Mouse (Mus musculus): ENCODE results near the gene Haus2.

Gene Haus2

DNA sequence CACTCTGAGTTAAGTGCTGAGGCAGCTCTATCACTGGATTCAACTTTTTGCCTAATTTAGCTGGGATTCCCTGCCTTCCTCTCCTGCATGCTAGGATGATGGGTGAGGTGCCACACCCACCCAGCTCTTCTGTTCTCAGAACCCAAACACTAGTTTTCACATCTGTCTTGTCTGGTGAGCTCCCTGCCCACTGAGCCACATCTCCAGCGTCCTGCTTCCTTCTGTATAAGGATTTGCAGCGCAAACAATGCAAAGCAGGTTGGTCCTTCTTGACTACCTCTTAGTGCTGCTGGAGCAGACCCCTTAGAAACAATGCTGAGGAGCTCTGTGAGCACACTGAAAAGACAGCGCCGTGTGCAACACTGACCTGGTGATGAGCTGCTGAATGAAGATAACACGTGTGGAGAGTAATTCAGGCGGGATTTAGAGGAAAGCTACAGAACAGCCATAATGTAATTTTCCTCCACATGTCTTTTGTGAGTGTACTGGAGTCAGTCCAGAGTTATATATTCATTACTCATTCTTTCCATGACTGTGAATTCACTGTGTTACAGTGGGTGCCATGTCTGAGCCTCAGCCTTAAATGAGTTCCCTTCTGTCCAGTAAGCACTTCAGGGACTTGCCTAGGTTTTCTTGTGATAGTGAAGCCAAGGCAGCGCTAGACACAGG is 43.2 kb downstream of the Haus2 start:
- CTCF ChIA-PET: interaction anchor here in 1 of 4 experiments (0.8 kb wide), 1 partner anchor 174 kb away, joined by 3 read pairs; no protein-coding TSS in a partner anchor

DNA sequence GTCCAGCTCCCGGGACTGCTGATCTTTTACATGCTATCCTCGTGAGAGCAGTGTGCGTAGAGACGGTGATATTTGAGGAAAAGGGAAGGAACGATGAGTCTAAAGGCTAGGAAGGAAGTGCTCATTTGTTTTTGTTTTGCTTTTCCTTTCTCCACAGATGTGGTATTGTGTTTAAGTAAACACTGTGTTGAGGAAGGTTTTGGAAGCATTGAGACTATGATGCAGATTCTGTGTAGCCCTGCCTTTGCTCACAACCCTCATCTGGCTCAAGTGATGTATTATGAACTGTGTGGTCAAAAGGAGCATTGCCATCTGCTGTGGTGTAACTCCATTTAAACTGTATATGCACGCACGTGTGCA is 43.7 kb downstream of the Haus2 start:
- CTCF ChIA-PET: interaction anchor here in 1 of 4 experiments (0.8 kb wide), 1 partner anchor 174 kb away, joined by 3 read pairs; no protein-coding TSS in a partner anchor

More for the DNA sequence above, 43.2 kb downstream of the Haus2 start:
- POLR2A ChIA-PET: interaction anchor here in 3 of 4 experiments (0.5 to 1.9 kb wide), 4 partner anchors 9 to 1872 kb away, joined by 3 to 5 read pairs (median 4); no protein-coding TSS in a partner anchor

DNA sequence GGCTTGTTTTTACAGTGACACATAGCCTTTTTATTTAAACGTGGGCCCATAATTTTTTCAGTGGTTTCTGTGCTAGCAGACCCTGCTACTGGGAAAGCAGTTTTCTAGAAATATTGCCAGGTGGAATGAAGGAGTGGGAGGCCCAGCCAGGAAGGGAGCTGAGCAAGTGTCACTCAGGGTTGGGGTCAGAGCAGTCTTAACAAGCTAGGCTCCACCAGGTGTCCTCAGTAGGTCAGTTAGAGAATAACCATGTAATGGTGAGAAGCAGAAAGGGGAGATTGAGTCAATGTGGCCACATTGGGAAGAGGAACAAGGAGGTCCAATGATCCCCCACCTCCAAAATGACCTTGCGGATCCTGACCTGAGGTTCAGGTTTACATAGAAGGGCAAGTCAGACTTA is 45.5 kb downstream of the Haus2 start:
- ChIA-PET POLR2A (interaction anchor here in 2 of 4 experiments (0.9 to 1.7 kb wide), 5 partner anchors 9 to 46 kb away, joined by 3 to 6 read pairs (median 4); partner anchors contain the start of genes Haus2 (in 1 of the 2) and Lrrc57 (in 1 of the 2)), CTCF (interaction anchor here in 3 of 4 experiments (0.6 to 1.6 kb wide), 6 partner anchors 176 to 1087 kb away, joined by 3 to 9 read pairs (median 4); no protein-coding TSS in a partner anchor)

More for the DNA sequence above, 43.7 kb downstream of the Haus2 start:
- POLR2A ChIA-PET: interaction anchor here in 3 of 4 experiments (0.5 to 1.9 kb wide), 3 partner anchors 10 to 1872 kb away, joined by 3 to 5 read pairs (median 5); no protein-coding TSS in a partner anchor

DNA sequence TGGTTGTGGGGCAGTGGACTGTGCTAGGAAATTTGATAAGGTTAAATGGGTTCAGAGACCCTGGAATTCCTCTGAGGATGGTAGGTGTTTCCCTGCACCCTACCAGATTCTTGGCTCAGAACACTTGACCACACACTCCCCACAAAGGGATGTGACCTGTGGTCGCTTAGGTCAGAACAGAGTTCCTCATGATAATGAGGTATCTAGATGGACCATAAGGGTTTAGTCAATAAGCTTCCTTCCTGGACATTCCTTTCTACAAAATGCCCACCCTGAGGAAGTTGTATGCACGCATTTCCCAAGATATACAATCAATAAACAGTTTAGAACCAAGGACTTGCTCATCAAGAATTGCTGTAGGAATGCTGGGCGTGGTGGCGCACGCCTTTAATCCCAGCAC is 46.7 kb downstream of the Haus2 start:
- POLR2A ChIA-PET: interaction anchor here in 2 of 4 experiments (0.7 to 1.6 kb wide), 3 partner anchors 15 to 47 kb away, joined by 3 to 5 read pairs (median 4); no protein-coding TSS in a partner anchor

DNA sequence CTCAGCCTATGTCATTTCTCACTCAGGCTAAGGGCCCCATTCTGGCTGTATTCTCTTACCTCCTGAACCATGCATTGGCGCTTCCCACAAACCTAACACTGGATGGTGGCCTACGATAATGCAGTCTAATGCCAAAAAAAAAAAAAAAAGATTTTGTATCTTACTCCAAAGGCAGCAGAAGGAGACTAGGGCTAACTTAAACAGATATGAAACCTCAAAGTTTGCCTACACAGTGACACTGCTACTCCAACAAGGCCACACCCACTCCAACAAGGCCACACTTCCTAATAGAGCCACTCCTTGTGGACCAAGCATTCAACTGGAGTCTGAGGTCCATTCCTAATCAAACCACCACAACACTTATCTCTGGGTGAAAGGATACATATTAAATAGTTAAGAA is 47.5 kb downstream of the Haus2 start:
- ChIA-PET POLR2A (interaction anchor here in 1 of 4 experiments (0.6 kb wide), 1 partner anchor 856 kb away, joined by 4 read pairs; no protein-coding TSS in a partner anchor), CTCF (no interaction called here)

More for the DNA sequence above, 46.7 kb downstream of the Haus2 start:
- CTCF ChIA-PET: no interaction called here

DNA sequence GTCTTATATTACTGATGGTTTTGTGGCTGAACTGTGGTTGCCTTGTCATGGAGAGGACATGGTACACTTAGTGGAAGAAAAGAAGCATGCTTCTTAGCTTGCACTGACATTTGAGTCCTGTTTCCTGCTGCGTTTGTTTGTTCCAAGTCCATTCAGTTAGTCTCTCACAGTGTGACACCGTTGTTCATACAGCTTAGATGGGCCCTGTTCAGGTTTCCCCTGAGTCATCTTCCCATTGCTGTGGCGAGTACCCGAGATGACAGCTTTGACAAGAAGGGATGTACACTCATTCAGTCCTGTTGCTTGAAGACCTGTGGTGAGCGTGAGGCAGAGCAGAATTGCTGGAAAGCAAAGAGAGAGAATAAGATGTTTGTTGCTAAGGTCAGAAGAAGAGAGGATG is 49.3 kb downstream of the Haus2 start:
- CTCF ChIA-PET: interaction anchor here in 1 of 4 experiments (0.6 kb wide), 1 partner anchor 151 kb away, joined by 4 read pairs; no protein-coding TSS in a partner anchor
- POLR2A ChIA-PET: no interaction called here

DNA sequence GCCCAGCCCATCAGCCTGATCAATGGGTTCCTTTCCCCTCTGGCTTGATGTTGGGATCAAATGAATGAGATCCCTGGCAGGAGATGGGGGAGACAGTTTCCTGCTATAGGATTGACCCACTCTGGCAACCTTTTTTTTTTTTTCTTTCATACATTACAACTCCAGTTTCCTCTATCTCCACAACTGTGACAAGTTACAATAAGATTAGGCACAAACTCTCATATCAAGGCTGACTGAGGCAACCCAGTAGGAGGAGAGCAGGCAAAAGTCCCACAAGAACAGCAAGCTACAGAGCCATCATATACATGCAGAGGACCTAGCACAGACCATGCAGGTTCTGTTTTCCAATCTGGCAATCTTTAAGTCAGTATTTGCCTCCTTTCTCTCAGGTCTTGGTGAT is 50.1 kb downstream of the Haus2 start:
- ChIA-PET CTCF (no interaction called here), POLR2A (no interaction called here)

DNA sequence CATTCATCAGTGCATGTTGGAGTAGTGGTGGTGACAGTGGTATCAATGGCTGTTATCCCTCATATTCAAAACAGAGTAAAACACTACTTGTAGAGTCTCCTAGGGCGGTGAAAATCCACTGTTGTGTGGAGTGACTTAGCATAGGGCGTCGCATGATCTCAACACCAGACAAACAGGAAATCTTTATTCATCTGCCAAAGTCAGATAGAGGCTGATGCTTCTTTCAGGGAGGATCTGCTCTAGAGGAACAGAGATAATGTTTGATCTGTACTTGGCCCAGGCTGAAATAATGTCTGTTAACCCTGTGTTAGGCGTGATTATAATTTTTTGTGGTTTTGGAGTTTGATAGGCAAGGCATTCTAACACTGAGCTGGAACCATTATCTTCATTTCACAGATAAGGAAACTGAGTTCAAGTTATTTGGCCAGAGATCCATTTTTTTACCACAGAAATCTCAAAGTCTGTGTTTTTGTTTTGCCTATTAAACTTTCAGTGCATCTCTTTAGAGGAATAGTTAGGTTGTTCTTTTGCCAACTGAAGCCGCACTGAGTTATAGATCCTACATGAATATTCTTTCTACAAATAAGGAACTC is 51.4 kb downstream of the Haus2 start:
- CTCF ChIA-PET: no interaction called here

DNA sequence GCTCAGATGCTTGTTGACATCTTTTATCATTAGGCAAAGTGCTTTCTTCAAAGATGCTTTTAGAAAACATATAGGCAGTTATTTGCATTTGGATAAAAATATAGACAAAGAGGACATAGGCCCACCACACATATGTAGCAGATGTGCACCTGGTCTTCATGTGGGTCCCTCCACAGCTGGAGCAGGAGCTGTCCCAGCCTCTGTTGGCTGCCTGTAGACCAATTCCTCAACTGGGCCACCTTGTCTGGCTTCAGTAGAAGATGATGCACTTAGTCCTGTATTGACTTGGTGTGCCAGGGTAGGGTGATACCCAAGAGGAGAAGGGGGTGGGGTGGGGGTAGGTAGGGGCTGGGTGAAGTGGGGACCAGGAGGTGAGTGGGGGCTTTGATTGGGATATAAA is 53.6 kb downstream of the Haus2 start:
- POLR2A ChIA-PET: interaction anchor here in 1 of 4 experiments (1.0 kb wide), 1 partner anchor 15 kb away, joined by 4 read pairs; no protein-coding TSS in a partner anchor
- CTCF ChIA-PET: interaction anchor here in 1 of 4 experiments (0.9 kb wide), 1 partner anchor 10 kb away, joined by 3 read pairs; no protein-coding TSS in a partner anchor

More for the DNA sequence above, 51.4 kb downstream of the Haus2 start:
- POLR2A ChIA-PET: no interaction called here

DNA sequence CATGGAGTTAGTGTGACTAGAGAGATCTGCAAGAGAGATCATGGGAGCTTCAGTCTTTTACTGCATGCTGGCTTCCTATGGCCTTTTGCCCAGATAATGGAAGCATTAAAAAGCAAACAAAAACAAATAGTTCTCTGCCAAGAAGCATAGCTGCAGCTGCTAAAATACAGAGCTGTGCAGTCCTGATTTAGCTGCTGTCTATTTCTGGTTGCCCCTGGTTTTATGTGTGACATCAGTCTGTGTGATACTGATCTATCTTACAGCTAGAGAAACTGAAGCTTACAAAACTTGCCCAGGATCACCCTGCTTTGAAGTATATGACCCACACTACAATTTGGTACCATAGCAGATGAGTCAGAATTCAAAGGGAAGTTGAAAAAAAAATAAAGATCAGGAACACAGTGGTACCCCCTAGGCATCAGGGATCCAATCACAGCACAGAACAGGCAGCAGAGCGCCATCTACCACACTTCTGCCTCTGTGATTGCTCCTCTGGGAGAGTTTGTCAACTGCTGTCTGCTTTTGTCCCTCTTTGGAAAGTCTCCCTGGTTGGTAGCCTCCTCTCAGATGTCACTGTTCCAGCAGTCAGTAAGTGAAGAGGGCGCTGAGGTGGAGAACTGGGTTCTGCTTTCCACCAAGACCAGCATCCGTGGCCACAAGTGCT is 54.4 kb downstream of the Haus2 start:
- CTCF ChIA-PET: interaction anchor here in 2 of 4 experiments (0.8 to 0.9 kb wide), 2 partner anchors 9 to 653 kb away, joined by 3 read pairs; no protein-coding TSS in a partner anchor

DNA sequence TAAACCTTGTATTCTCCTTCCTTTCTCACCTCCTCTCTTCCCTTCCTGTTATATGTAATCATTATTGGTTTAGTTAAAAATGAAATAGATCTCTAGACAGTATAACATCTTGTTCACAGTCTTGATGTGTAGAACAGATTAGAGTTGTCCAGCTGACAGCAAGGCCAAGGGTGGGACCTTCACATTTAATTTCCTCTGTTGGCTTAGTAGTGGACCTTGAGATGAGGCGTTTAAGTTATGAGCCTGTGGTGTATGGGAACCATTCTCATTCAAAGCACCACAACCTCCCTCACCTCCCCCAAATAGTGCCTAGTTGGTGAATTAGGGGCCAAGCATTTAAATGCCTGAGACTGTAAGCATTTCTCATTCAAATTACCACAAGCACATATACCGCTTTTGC is 58.3 kb downstream of the Haus2 start:
- ChIA-PET POLR2A (interaction anchor here in 1 of 4 experiments (0.9 kb wide), 1 partner anchor 13 kb away, joined by 4 read pairs; no protein-coding TSS in a partner anchor), CTCF (no interaction called here)

More for the DNA sequence above, 54.4 kb downstream of the Haus2 start:
- POLR2A ChIA-PET: interaction anchor here in 1 of 4 experiments (1.0 to 1.1 kb wide), 2 partner anchors 14 to 55 kb away, joined by 3 to 4 read pairs; partner anchors contain the start of gene Haus2

DNA sequence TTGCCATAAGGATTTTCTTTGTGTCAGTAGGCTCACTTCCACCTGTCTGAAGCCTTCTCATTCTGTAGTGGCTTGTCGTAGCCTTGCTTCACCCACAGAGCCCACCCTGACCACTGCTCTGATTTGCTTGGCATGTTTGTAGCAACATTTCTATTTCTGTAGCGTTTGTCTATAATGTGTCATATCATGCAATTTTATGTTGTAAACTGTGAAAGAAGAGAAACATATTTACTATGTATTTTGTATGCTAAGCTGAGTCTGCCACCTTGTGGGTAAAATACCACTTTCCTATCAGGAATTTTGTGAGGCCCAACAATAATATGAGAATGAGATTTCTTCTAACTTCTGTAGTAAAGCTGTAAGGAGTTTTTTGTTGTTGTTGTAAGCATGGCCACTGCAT is 61.1 kb downstream of the Haus2 start:
- ChIA-PET POLR2A (no interaction called here), CTCF (interaction anchor here in 2 of 4 experiments (0.6 to 1.1 kb wide), 2 partner anchors 192 to 422 kb away, joined by 3 to 4 read pairs; no protein-coding TSS in a partner anchor)
